Mouse (Mus musculus) G1E (cell line): ENCODE results near the gene Vegfa.

Source experiments
- CTCF ChIP-seq: IDR thresholded peaks from 2 replicates; pipeline ENCODE4 v1.5.1; 2012; ENCODE audit warnings: low read depth, low read length, inconsistent platforms, mixed read lengths
- TAL1 ChIP-seq: conservative IDR thresholded peaks from 2 replicates; pipeline ENCODE4 v1.6.1; 2012; ENCODE audit warnings: low read depth, low read length, inconsistent platforms, mixed read lengths

DNA sequence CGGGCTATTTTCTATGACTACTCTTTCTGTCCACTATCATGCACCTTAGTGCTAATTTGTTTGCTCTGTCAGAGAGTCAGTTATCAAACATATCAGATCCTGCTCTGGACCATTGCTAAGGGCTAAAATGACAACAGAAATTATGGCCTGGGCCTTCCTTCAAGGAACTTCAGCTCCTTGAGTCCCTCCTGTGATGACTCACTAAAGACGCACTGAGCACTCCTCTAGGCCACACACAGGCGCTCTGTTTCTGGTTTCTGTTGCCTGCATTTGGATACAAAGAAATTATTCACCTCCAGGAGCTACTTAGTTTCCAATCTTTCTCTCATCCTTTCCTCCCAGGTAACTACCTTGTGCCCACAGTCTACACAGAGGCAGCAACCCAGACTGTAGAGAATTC is 39.4 kb upstream of the Vegfa start:
- TF ChIP-seq TAL1, result no peak
- TF ChIP-seq CTCF, result no peak
